Mouse (Mus musculus): Measurements from ENCODE around the gene Atp6v1a. TPM values are rescaled to one million over a fixed set of nuclear protein-coding genes. Genes with fewer than 3 reads are reported as not detected.

Gene Atp6v1a
- total RNA-seq, 2 experiments from 2014 or later: 91.4 to 92.3 TPM

- peak; percentile 28 for DNase-seq
Measured at GRCm38 (mm10) chr16:44138377-44138978, 1.0 kb downstream of the Atp6v1a start.

GRCm38 (mm10) chr16:44136511-44137021, 2.9 kb downstream of the Atp6v1a start:
- no peak for DNase-seq

- no peak for DNase-seq
Measured at GRCm38 (mm10) chr16:44133187-44133586, 6.3 kb downstream of the Atp6v1a start.

GRCm38 (mm10) chr16:44132300-44132699, 7.2 kb downstream of the Atp6v1a start:
- no peak for DNase-seq

GRCm38 (mm10) chr16:44126437-44126836, 13.1 kb downstream of the Atp6v1a start:
- DNase-seq: no peak

GRCm38 (mm10) chr16:44125436-44125835, 14.1 kb downstream of the Atp6v1a start:
- no peak for DNase-seq

- no peak for DNase-seq
Measured at GRCm38 (mm10) chr16:44124713-44125112, 14.8 kb downstream of the Atp6v1a start.

GRCm38 (mm10) chr16:44123786-44124185, 15.7 kb downstream of the Atp6v1a start:
- DNase-seq: no peak

- DNase-seq: peak; percentile 26
Measured at GRCm38 (mm10) chr16:44122982-44123725, 16.4 kb downstream of the Atp6v1a start.

GRCm38 (mm10) chr16:44122574-44122973, 16.9 kb downstream of the Atp6v1a start:
- DNase-seq: no peak

- no peak for DNase-seq
Measured at GRCm38 (mm10) chr16:44122122-44122521, 17.4 kb downstream of the Atp6v1a start.

GRCm38 (mm10) chr16:44119753-44120501, 19.6 kb downstream of the Atp6v1a start:
- no peak for DNase-seq

GRCm38 (mm10) chr16:44109002-44109401, 30.5 kb downstream of the Atp6v1a start:
- DNase-seq: no peak

- no peak for DNase-seq
Measured at GRCm38 (mm10) chr16:44105211-44105610, 34.3 kb downstream of the Atp6v1a start.

GRCm38 (mm10) chr16:44103806-44104766, 35.4 kb downstream of the Atp6v1a start:
- DNase-seq: no peak

GRCm38 (mm10) chr16:44102925-44103324, 36.6 kb downstream of the Atp6v1a start:
- no peak for DNase-seq

GRCm38 (mm10) chr16:44101181-44101710, 38.3 kb downstream of the Atp6v1a start:
- DNase-seq: no peak

GRCm38 (mm10) chr16:44099377-44099776, 40.1 kb downstream of the Atp6v1a start:
- no peak for DNase-seq

GRCm38 (mm10) chr16:44087650-44088049, 51.9 kb downstream of the Atp6v1a start:
- no peak for DNase-seq

GRCm38 (mm10) chr16:44063025-44063894, 76.2 kb downstream of the Atp6v1a start, which contains the start of gene Gramd1c:
Gene Gramd1c (minus strand): TSS chr16:44063345.
- DNase-seq: peak; percentile 72
